Comparison of ENCODE assay signal across 8 mouse cellular contexts in the genomic region with DNA sequence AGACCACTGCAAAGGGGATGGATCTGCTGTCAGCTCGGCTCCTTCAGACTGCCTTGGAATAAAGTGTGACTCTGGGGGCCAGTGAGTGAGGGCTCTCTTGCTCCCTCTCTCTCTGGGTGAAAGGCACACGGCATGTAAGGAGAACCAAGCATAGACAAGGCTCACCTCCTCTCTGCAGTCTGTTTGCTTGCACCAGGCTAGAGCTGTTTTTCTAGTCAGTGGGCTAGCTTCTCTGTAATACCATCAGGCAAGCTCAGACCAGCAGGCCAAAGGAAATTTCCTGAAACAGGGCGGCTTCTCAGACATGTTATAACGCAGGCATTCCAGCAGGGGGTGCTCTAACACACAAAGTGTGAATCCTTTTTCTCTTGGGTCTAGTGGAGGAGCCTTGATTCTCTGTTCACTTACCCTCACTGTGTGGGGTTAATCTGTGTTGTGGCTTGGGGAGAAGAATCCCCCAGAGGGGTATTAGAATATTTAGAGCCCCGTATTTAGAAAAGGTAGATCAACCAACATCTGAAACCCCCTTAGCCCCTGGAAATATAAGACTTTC. TPM values are rescaled to one million over a fixed set of nuclear protein-coding genes. Genes with fewer than 3 reads are reported as not detected.
DNase-seq lines count a peak whose midpoint lies in the region; ATAC-seq and TF ChIP-seq lines count a peak whose summit lies in the region.
"Had no signal": no experiment of that assay in that cellular context is flagged by ENCODE, and none has a peak within 500 bp of the region (broad histone marks: within the 10 kb centered on the region; RNA-seq: fewer than 3 reads in every experiment).

No protein-coding gene starts in this region.

- TF ChIP-seq CTCF in bone marrow macrophage, adult 2 months (IDR thresholded peaks at IDR 0.05; ENCODE audit: low read depth, low read length), result peak; percentile 36; the same call in 1 of the 2 replicates
- TF ChIP-seq CTCF in small intestine, adult 2 months (IDR thresholded peaks at IDR 0.05; ENCODE audit: extremely low read depth, insufficient read length, insufficient replicate concordance, low read depth, low read length), result peak; percentile 70; the same call in 1 of the 2 replicates

- H3K4me1 ChIP-seq in bone marrow macrophage, adult 2 months (ENCODE audit: control insufficient read depth, insufficient read depth, low read length), result peaks cover 14% of the 10 kb centered on the region
- no peaks in the 10 kb centered on the region for H3K4me1 ChIP-seq in embryonic facial prominence, embryonic 14.5 days (ENCODE audit: control insufficient read depth, insufficient read depth, low read length)
- peaks cover 12% of the 10 kb centered on the region for H3K4me1 ChIP-seq in hindbrain, embryonic 13.5 days (replicated peaks)
- 0 out of 2 replicates have a peak, but pooled peaks cover 2% of the 10 kb centered on the region for H3K4me1 ChIP-seq in midbrain, embryonic 11.5 days (ENCODE audit: control insufficient read depth, insufficient read depth, low read length)
- no peaks in the 10 kb centered on the region for H3K4me1 ChIP-seq in small intestine, adult 2 months (ENCODE audit: control insufficient read depth, insufficient read depth, insufficient read length, low read length)
- H3K4me1 ChIP-seq: liver, embryonic 15.5 days had no signal

- H3K4me2 ChIP-seq in embryonic facial prominence, embryonic 14.5 days (ENCODE audit: low read depth, low read length), result no peak overlapping the region
- H3K4me2 ChIP-seq in hindbrain, embryonic 13.5 days, result no peak overlapping the region
- no peak overlapping the region for H3K4me2 ChIP-seq in midbrain, embryonic 11.5 days
- H3K4me2 ChIP-seq: liver, embryonic 15.5 days had no signal

- H3K4me3 ChIP-seq in bone marrow macrophage, adult 2 months (ENCODE audit: insufficient read depth, low read length), result no peak overlapping the region
- no peak overlapping the region for H3K4me3 ChIP-seq in embryonic facial prominence, embryonic 14.5 days (ENCODE audit: low read depth, low read length)
- H3K4me3 ChIP-seq in hindbrain, embryonic 13.5 days, result no peak overlapping the region
- no peak overlapping the region for H3K4me3 ChIP-seq in midbrain, embryonic 11.5 days (ENCODE audit: low read depth, low read length)
- no peak overlapping the region for H3K4me3 ChIP-seq in small intestine, adult 2 months (ENCODE audit: low read depth, low read length)
- H3K4me3 ChIP-seq: liver, embryonic 15.5 days had no signal

- ATAC-seq in embryonic facial prominence, embryonic 14.5 days (ENCODE audit: low read depth), result peak; percentile 67; the same call in 1 of the 2 replicates
- ATAC-seq in hindbrain, embryonic 13.5 days (ENCODE audit: low FRiP score), result peak; percentile 75
- no peak for ATAC-seq in midbrain, embryonic 11.5 days (ENCODE audit: low FRiP score)

- WGBS in embryonic facial prominence, embryonic 14.5 days, result 25% methylated on average over 5 of the region's 5 CpGs
- WGBS in hindbrain, embryonic 13.5 days, result 24% methylated on average over 5 of the region's 5 CpGs
- WGBS in midbrain, embryonic 11.5 days, result 25% methylated on average over 5 of the region's 5 CpGs
- 35% methylated on average over 5 of the region's 5 CpGs for WGBS in small intestine, adult 2 months

- H3K9me3 ChIP-seq in embryonic facial prominence, embryonic 14.5 days (ENCODE audit: control insufficient read depth, low read length), result no peaks in the 10 kb centered on the region
- no peaks in the 10 kb centered on the region for H3K9me3 ChIP-seq in hindbrain, embryonic 13.5 days
- no peaks in the 10 kb centered on the region for H3K9me3 ChIP-seq in midbrain, embryonic 11.5 days (ENCODE audit: control insufficient read depth, low read length)
- H3K9me3 ChIP-seq: liver, embryonic 15.5 days had no signal

- H3K9ac ChIP-seq in embryonic facial prominence, embryonic 14.5 days (ENCODE audit: low read depth, low read length), result no peak overlapping the region
- no peak overlapping the region for H3K9ac ChIP-seq in hindbrain, embryonic 13.5 days
- H3K9ac ChIP-seq in midbrain, embryonic 11.5 days (ENCODE audit: low read length), result no peak overlapping the region
- H3K9ac ChIP-seq: liver, embryonic 15.5 days had no signal

- peak; percentile 77 for DNase-seq in MN1 (ENCODE audit: low spot score)
- DNase-seq in embryonic facial prominence, embryonic 14.5 days (ENCODE audit: low spot score), result peak; percentile 65
- peak; percentile 62 to 77 for DNase-seq in layer of hippocampus, postnatal 14 days (ENCODE audit: low spot score in 2 of 2)
- DNase-seq in midbrain, embryonic 11.5 days (ENCODE audit: low spot score, missing footprints), result peak; percentile 95

- TF ChIP-seq POLR2A in bone marrow macrophage, adult 2 months (IDR thresholded peaks at IDR 0.05; ENCODE audit: borderline replicate concordance, low read depth, low read length), result no peak
- TF ChIP-seq POLR2A in small intestine, adult 2 months (IDR thresholded peaks at IDR 0.05; ENCODE audit: low read depth, low read length), result no peak

- no peaks in the 10 kb centered on the region for H3K27me3 ChIP-seq in embryonic facial prominence, embryonic 14.5 days (replicated peaks; ENCODE audit: control insufficient read depth, insufficient read depth, low read length)
- no peaks in the 10 kb centered on the region for H3K27me3 ChIP-seq in hindbrain, embryonic 13.5 days
- H3K27me3 ChIP-seq in midbrain, embryonic 11.5 days (ENCODE audit: control insufficient read depth, insufficient read depth, low read length), result no peaks in the 10 kb centered on the region
- H3K27me3 ChIP-seq in small intestine, adult 2 months (ENCODE audit: control insufficient read depth, insufficient read depth, low read length), result no peaks in the 10 kb centered on the region
- H3K27me3 ChIP-seq: liver, embryonic 15.5 days had no signal

- H3K36me3 ChIP-seq in embryonic facial prominence, embryonic 14.5 days (ENCODE audit: control insufficient read depth, insufficient read depth, low read length), result no peaks in the 10 kb centered on the region
- no peaks in the 10 kb centered on the region for H3K36me3 ChIP-seq in hindbrain, embryonic 13.5 days
- no peaks in the 10 kb centered on the region for H3K36me3 ChIP-seq in midbrain, embryonic 11.5 days (ENCODE audit: control insufficient read depth, insufficient read depth, low read length)
- no peaks in the 10 kb centered on the region for H3K36me3 ChIP-seq in small intestine, adult 2 months (ENCODE audit: control insufficient read depth, insufficient read depth, low read length)
- H3K36me3 ChIP-seq: liver, embryonic 15.5 days had no signal

- H3K27ac ChIP-seq in bone marrow macrophage, adult 2 months (ENCODE audit: insufficient read depth, low read depth, low read length), result no peak overlapping the region
- no peak overlapping the region for H3K27ac ChIP-seq in embryonic facial prominence, embryonic 14.5 days (replicated peaks; ENCODE audit: low read depth, low read length)
- H3K27ac ChIP-seq in hindbrain, embryonic 13.5 days, result no peak overlapping the region
- H3K27ac ChIP-seq in midbrain, embryonic 11.5 days (ENCODE audit: low read depth, low read length), result no peak overlapping the region
- H3K27ac ChIP-seq in small intestine, adult 2 months (ENCODE audit: insufficient read depth, low read depth, low read length), result no peak overlapping the region
- H3K27ac ChIP-seq: liver, embryonic 15.5 days had no signal

RNA-seq across cellular contexts. Expression of a gene that starts 31.7 kb away (rescaled TPM):
- polyA plus RNA-seq in bone marrow macrophage, adult 2 months (2012; ENCODE audit: insufficient read depth, insufficient read length, missing spikeins), result not detected in 2 replicates
- 3.0 and 3.8 TPM in 2 replicates for polyA plus RNA-seq in embryonic facial prominence, embryonic 14.5 days (2014; fragmentation: Nextera tagmentation; extraction: Ambion mirVana)
- 22.2 and 22.6 TPM in 2 replicates for polyA plus RNA-seq in hindbrain, embryonic 13.5 days (2015; fragmentation: Nextera tagmentation; extraction: Ambion mirVana)
- total RNA-seq in layer of hippocampus, postnatal 14 days (2021), result 100 to 1,000 TPM; 408 to 411 TPM
- polyA plus RNA-seq in midbrain, embryonic 11.5 days (2014; fragmentation: Nextera tagmentation; extraction: Ambion mirVana), result 2.2 and 2.8 TPM in 2 replicates
- polyA plus RNA-seq in small intestine, adult 2 months (2012; rRNA removed), result 0.65 and 0.72 TPM in 2 replicates

RNA-seq across cellular contexts. Expression of a gene that starts 42.0 kb away (rescaled TPM):
- polyA plus RNA-seq in bone marrow macrophage, adult 2 months (2012; ENCODE audit: insufficient read depth, insufficient read length, missing spikeins), result 43.0 and 51.9 TPM in 2 replicates
- 15.3 and 17.6 TPM in 2 replicates for polyA plus RNA-seq in embryonic facial prominence, embryonic 14.5 days (2014; fragmentation: Nextera tagmentation; extraction: Ambion mirVana)
- 6.5 and 6.6 TPM in 2 replicates for polyA plus RNA-seq in hindbrain, embryonic 13.5 days (2015; fragmentation: Nextera tagmentation; extraction: Ambion mirVana)
- total RNA-seq in layer of hippocampus, postnatal 14 days (2021), result 10 to 100 TPM; 15.8 to 18.6 TPM
- 9.5 and 10.1 TPM in 2 replicates for polyA plus RNA-seq in midbrain, embryonic 11.5 days (2014; fragmentation: Nextera tagmentation; extraction: Ambion mirVana)
- polyA plus RNA-seq in small intestine, adult 2 months (2012; rRNA removed), result 48.4 and 80.7 TPM in 2 replicates

RNA-seq across cellular contexts. Expression of a gene that starts 53.9 kb away (rescaled TPM):
- polyA plus RNA-seq in bone marrow macrophage, adult 2 months (2012; ENCODE audit: insufficient read depth, insufficient read length, missing spikeins), result 10.6 and 12.3 TPM in 2 replicates
- 16.7 and 22.6 TPM in 2 replicates for polyA plus RNA-seq in embryonic facial prominence, embryonic 14.5 days (2014; fragmentation: Nextera tagmentation; extraction: Ambion mirVana)
- 29.8 and 30.7 TPM in 2 replicates for polyA plus RNA-seq in hindbrain, embryonic 13.5 days (2015; fragmentation: Nextera tagmentation; extraction: Ambion mirVana)
- 10 to 100 TPM; 21.7 to 24.7 TPM for total RNA-seq in layer of hippocampus, postnatal 14 days (2021)
- 22.0 and 22.7 TPM in 2 replicates for polyA plus RNA-seq in midbrain, embryonic 11.5 days (2014; fragmentation: Nextera tagmentation; extraction: Ambion mirVana)
- polyA plus RNA-seq in small intestine, adult 2 months (2012; rRNA removed), result 2.9 and 4.9 TPM in 2 replicates

RNA-seq across cellular contexts. Expression of a gene that starts 56.3 kb away (rescaled TPM):
- polyA plus RNA-seq in bone marrow macrophage, adult 2 months (2012; ENCODE audit: insufficient read depth, insufficient read length, missing spikeins), result 7.1 and 7.6 TPM in 2 replicates
- 3.4 and 3.7 TPM in 2 replicates for polyA plus RNA-seq in embryonic facial prominence, embryonic 14.5 days (2014; fragmentation: Nextera tagmentation; extraction: Ambion mirVana)
- polyA plus RNA-seq in hindbrain, embryonic 13.5 days (2015; fragmentation: Nextera tagmentation; extraction: Ambion mirVana), result 29.4 and 31.9 TPM in 2 replicates
- 10 to 100 TPM; 41.2 to 48.8 TPM for total RNA-seq in layer of hippocampus, postnatal 14 days (2021)
- polyA plus RNA-seq in midbrain, embryonic 11.5 days (2014; fragmentation: Nextera tagmentation; extraction: Ambion mirVana), result 11.3 and 11.5 TPM in 2 replicates
- polyA plus RNA-seq in small intestine, adult 2 months (2012; rRNA removed), result 2.2 and 4.2 TPM in 2 replicates
